Mouse (Mus musculus): ENCODE data around the gene Cntnap4.

Cntnap4 gene

DNA sequence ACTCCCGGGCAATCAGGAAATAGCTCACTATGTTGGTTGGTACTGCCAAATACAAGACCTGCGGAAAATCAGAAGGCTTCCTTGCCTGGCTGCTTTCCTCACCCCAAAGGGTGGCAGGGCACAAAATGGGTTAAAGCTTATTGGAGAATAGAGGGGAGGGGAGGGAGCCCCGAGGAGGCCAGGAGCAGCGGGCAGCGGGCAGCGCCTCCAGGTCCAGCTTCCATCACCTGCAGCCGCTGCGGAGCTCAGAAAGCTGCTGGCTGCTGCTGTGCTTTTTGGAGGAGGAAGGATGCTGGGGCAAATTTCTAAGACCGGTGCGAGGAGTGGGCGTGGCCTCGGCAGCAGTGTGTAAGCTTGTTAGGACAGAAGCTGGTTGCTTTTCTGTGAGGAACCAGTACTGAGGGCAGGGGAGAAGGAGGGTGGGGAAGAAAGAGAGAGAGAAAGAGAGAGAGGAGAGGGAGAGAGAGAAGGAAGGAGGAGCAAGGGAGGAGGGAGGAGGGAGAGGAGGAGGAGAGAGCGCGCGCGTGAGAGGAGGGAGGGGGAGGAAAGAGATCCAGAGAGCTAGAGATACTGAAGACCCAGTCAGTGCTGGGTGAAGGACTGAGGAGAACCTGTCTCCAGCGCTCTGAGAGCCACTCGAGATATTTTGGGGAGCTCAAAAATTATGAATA lies at the start of gene Cntnap4:
Cntnap4 (plus strand) TSS at position 573 of the 671 bp plus-strand sequence.
- DNase-seq (ENCODE audit: low spot score in 2 of 2): no peak

DNA sequence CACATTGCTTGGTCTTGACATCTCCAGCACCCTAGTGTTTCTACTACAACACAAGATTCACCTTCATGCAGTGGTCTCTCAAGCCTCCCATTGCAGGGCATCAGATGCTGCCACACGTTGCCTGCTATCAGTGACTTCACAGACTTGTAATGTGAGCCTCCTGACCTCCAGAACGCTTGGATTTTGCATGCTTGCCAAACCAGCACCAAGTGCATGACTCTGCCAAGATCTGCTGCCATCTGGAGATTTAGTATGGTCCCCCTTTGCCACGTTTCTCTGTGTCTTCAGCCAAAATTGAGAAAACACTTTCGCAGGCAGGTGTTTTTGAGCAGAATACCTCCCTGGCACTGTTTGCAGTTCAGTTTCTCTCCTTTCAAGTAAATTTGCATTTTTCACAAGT lies 12.5 kb upstream of the Cntnap4 start:
- no peak for DNase-seq (ENCODE audit: low spot score in 2 of 2)

GRCm38 (mm10) chr8:112570541-112570940 lies 698 bp downstream of the Cntnap4 start:
- no peak for DNase-seq (ENCODE audit: low spot score in 2 of 2)

DNA sequence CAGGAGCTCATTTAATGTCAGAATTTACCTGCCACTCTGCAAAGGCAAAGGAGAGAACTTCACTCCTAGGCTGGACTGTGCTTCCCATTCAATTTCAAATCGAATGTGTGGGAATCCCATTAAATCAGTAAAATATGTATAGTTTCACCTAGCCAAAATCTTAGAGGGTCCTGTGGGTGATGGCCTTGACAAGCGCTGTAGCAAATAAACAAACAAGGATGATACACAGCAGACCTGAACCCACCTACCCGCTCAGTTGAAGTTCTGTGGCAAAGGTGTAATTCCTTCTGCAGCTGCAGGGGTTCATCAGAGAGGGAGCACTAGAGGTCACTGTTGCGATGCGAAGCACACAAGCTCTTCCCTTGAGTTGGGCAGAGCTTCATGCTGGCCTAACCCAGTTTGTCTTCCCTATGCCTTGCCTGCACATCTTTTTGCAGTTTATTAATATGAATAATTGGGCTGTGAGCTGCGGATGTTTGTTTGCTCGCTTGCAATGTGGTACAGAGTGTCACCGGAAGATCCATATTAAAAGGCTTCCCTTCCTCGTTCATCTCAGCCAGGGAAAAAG lies 1.6 kb downstream of the Cntnap4 start:
- DNase-seq (ENCODE audit: low spot score in 2 of 2): no peak

DNA sequence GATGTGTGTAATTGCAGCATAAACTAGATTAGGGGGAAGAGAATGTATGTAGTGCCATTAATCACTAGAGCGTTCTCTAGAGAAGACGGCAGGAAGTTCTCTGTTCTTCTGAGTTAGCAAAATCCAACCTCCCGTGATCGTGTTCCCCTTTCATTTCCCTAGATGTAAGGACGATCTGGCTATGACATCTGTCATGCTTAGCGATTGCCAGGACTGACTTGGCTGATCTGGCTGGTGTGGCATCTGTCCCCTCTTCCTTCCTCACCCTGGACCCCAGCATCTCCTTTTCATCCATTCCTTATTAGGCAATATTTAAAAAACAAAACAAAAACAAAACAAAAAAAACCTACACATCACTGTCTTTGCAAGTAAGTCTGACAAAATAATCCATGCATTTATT lies 11.6 kb downstream of the Cntnap4 start:
- no peak for DNase-seq (ENCODE audit: low spot score in 2 of 2)

- no peak for DNase-seq (ENCODE audit: low spot score in 2 of 2)
Measured at GRCm38 (mm10) chr8:112583440-112583839, 13.6 kb downstream of the Cntnap4 start.

DNA sequence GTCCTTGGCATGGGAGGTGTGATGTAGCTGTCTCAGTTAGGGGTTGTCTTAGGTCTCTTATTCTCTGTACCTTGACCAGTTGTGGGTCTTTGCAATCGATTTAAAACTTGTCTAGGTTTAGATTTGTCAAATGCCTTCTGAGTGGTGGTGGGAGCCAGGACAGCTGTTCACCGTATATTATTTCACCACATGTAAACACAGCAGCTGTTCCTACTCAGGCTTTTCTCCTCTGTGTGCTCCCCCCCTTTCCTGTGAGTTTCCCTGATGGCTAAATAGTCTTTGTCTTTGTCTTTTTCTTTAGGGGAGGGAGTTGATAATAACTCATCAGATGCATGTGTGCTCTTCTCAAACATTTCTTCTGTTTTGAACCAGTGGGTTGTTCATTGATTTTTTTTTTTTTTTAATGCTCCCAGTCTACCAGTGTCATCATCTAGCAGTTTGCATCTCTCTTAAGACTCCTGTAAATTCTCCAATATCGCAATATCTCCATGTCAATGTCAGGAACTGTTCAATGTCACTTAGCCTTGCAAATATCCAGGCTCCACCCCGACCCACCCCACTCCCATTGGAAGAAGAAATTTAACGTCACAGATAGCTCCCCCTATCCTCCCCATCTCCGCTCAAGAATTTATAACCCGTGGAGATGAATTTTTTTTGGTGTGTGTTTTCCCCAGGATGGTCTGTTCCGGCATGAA lies 18.7 kb downstream of the Cntnap4 start:
- DNase-seq (ENCODE audit: low spot score in 2 of 2): no peak

GRCm38 (mm10) chr8:112589052-112589389 lies 19.2 kb downstream of the Cntnap4 start:
- no peak for DNase-seq (ENCODE audit: low spot score in 2 of 2)

DNA sequence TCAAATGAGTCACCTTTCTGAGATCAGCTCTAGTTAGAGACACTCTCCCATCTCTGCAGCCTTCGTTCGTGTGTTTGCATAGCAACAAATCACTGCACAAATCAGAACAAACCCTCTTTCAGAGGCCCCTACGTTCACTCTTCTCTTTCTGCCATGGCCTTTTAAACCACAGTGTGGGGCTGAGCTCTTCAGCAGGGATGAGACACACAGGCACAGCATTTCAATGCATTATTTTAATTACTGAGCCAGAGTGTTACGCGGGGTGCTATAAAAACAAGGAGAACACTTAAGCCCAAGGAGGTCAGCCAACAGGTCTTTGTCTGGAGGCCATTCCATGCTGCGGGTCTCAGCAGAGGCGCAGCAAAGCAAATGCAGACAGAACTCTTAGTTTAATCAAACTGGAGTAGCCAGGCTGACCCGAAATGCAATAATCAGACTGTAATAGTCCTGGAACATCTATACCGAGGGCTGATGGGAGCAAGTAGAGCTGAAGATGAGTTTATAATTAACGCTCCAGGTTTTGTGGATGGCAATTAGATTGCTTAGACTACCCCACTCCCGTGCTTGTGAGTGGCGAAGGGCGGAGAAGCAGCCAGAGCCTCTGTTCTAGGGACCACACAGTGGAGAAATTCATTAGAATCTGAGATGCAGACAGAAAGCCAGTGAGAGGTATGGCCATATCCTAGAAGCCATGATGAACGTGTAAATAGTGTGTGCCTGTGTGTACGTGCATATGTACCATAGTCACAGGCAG lies 26.4 kb downstream of the Cntnap4 start:
- no peak for DNase-seq (ENCODE audit: low spot score in 2 of 2)

- no peak for DNase-seq (ENCODE audit: low spot score in 2 of 2)
Measured at GRCm38 (mm10) chr8:112599975-112600374, 30.1 kb downstream of the Cntnap4 start.

- DNase-seq (ENCODE audit: low spot score in 2 of 2): no peak
Measured at GRCm38 (mm10) chr8:112601150-112601549, 31.3 kb downstream of the Cntnap4 start.

DNA sequence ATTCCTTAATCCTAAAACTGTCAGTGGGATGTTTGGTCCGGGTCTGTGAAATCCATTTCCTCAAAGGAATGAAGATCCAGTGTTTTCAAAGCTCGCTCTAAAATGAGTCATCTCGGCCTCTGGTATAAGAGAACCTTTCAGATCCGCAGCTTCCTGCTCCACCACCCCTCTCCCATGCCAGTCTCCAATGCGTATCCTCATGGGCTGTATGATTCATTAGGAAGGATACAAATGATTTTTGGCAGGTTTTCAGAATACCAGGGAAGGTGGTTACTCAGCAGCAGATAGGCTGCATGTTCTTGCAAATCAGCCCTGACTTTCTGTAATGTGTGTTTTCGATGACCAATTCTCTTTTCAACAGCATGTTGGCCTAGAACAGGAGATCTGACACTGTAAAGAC lies 40.3 kb downstream of the Cntnap4 start:
- no peak for DNase-seq (ENCODE audit: low spot score in 2 of 2)

GRCm38 (mm10) chr8:112628791-112629190 lies 58.9 kb downstream of the Cntnap4 start:
- DNase-seq (ENCODE audit: low spot score in 2 of 2): no peak

GRCm38 (mm10) chr8:112652657-112653056 lies 82.8 kb downstream of the Cntnap4 start:
- DNase-seq (ENCODE audit: low spot score in 2 of 2): no peak

DNA sequence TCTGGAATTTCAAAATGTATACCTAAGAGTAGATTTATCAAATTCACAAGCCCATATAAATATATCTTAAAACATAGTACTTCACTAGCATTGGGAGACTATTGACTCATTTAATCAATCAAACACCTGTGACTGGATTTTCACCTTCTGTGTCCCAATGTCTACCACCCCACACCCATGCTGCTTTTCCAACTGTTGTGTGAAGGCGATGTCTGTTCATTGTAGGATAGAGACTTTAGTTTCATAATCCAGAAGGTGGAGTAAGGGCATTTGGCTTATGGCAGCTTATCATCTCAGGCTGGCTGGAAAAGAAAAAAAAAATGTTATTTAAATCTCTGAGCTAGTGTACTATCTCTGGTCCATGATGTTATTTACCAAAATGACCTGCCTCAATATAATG lies 83.4 kb downstream of the Cntnap4 start:
- DNase-seq (ENCODE audit: low spot score in 2 of 2): no peak

DNA sequence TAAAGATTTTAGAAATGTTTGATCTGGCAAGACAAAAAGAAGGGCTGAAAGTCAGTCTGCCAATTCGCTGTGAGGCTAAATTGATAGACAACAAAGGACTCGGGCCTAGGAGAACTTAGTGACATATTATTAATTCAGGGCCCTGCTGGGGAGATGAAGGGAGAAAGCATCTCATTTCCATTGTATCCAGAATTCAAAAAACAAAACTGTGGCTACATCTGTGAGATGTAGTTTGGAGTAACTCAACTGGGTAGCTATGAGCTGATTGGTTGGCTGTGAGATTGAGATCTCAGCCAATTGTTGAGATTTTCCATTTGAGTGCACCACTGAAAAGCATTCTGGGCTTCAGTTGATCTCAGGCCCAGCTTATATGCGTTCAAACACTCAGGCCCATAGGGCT lies 84.2 kb downstream of the Cntnap4 start:
- DNase-seq (ENCODE audit: low spot score in 2 of 2): no peak

GRCm38 (mm10) chr8:112664067-112664466 lies 94.2 kb downstream of the Cntnap4 start:
- no peak for DNase-seq (ENCODE audit: low spot score in 2 of 2)

- DNase-seq (ENCODE audit: low spot score in 2 of 2): no peak
Measured at GRCm38 (mm10) chr8:112674671-112675070, 104.8 kb downstream of the Cntnap4 start.

DNA sequence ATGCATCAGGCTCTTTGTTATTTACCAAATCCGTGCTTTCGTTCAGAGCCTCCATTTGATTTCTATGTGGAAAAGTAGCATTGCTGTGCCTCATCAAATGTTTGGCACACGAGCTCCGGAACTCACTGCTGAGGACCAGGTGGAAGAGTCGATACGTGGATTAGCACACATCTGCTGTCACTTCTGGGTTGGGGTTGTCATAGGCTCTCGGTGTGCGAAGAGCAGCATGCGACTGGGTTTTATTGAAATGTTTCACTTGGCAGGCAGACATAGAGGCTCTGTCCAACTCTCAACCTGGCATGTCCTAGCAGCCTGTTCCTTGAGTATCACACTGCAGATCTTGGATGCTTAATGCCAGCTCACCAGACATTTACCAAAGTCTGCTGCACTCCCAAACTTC lies 111.9 kb downstream of the Cntnap4 start:
- no peak for DNase-seq (ENCODE audit: low spot score in 2 of 2)

DNA sequence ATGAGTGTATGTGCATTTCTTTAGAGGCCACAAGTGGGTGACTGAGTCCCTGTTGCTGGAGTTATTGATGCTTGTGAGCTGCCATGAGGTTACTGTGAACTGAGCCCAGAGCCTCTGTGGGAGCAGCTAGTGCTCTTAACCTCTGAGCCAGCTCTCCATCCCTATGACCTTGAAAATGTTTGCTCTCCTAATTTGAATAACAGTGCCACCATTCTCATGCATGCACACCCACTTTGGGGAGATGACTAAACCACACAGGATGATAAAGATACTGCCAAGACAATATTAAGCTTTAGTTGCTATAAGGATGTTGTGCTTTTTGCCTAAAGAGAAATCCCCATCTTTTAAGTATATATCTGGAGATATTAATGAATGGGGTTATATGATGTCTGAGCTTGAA lies 125.9 kb downstream of the Cntnap4 start:
- DNase-seq (ENCODE audit: low spot score in 2 of 2): no peak

GRCm38 (mm10) chr8:112698141-112698540 lies 128.3 kb downstream of the Cntnap4 start:
- no peak for DNase-seq (ENCODE audit: low spot score in 2 of 2)

GRCm38 (mm10) chr8:112716982-112717381 lies 147.1 kb downstream of the Cntnap4 start:
- DNase-seq (ENCODE audit: low spot score in 2 of 2): no peak

GRCm38 (mm10) chr8:112724918-112725317 lies 155.1 kb downstream of the Cntnap4 start:
- no peak for DNase-seq (ENCODE audit: low spot score in 2 of 2)

Measured in urinary bladder, adult 18-20 months (tissue).